Mouse (Mus musculus): Measurements from ENCODE around the gene Tasp1.

DNA sequence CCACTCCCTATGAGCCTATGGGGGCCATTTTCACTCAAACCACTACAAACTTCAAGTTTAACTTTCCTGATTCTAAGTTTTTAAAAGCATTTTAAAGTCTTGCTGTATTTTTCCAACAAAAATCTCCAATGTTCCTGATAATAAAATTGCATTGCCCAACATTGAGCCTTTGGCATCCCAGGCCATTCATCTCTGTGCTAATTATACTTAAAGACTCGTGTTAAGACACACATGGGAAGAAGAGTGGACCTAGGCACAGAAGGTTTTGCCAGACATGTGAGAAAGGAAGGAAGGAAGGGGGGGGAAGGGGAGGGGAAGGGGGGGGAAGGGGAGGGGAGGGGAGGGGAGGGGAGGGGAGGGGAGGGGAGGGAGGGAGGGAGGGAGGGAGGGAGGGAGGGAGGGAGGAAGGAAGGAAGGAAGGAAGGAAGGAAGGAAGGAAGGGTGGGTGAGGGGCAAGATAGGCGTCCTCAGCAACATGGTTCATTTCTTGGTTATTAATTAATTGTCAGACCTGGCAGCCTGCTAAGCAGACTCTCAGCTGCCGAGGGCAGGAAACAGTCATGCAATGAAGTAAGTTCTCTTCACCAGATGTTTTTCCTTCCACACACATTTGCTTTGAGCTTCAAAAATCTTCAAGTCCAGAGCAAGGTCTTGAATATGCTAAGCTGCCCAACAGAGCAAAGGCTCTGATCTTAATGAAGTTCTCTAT, 207.0 kb downstream of the Tasp1 start:
- TF ChIP-seq POLR2A (IDR thresholded peaks at IDR 0.05; ENCODE audit: control insufficient read depth in 1 of 2, insufficient read depth in 1 of 2, low read depth in 1 of 2, low read length in 2 of 2, poor library complexity in 1 of 2) = no peak
- no peak for TF ChIP-seq RAD21 (IDR thresholded peaks at IDR 0.05; ENCODE audit: low read depth, low read length)
- no peak for TF ChIP-seq ZNF384 (IDR thresholded peaks at IDR 0.05; ENCODE audit: low read depth, low read length)
- no peak for TF ChIP-seq CTCF (IDR thresholded peaks at IDR 0.05 in 2 of 3, conservative IDR thresholded peaks at IDR 0.05 in 1 of 3; ENCODE audit: control insufficient read depth in 1 of 3, insufficient read depth in 1 of 3, low read depth in 2 of 3, low read length in 3 of 3, poor library complexity in 1 of 3, severe bottlenecking in 1 of 3)
- TF ChIP-seq EP300 (IDR thresholded peaks at IDR 0.05; ENCODE audit: low read depth in 1 of 2, low read length in 2 of 2) = no peak
- no peak for TF ChIP-seq TBP (IDR thresholded peaks at IDR 0.05; ENCODE audit: low read depth, low read length)
- no peak for TF ChIP-seq HCFC1 (IDR thresholded peaks at IDR 0.05; ENCODE audit: low read depth, low read length)
- no peak for TF ChIP-seq NRF1 (IDR thresholded peaks at IDR 0.05; ENCODE audit: insufficient read depth, low read depth, low read length, poor library complexity, severe bottlenecking)
- TF ChIP-seq MYC (IDR thresholded peaks at IDR 0.05; ENCODE audit: low read depth, low read length) = no peak
- no peak for TF ChIP-seq MAX (IDR thresholded peaks at IDR 0.05; ENCODE audit: low read length)
- no peak for TF ChIP-seq UBTF (IDR thresholded peaks at IDR 0.05; ENCODE audit: borderline replicate concordance, insufficient read depth, low read depth, low read length)
- no peak for TF ChIP-seq CHD1 (IDR thresholded peaks at IDR 0.05; ENCODE audit: low read depth, low read length)
- no peak for TF ChIP-seq ZC3H11A (IDR thresholded peaks at IDR 0.05; ENCODE audit: low read depth, low read length)
- TF ChIP-seq USF1 (IDR thresholded peaks at IDR 0.05; ENCODE audit: low read depth, low read length) = no peak
